Mouse (Mus musculus): ENCODE data around the gene Pan2. TPM values are rescaled to one million over a fixed set of nuclear protein-coding genes. Genes with fewer than 3 reads are reported as not detected.
"Not testable (repeated sequence)": the region's sequence is repeated elsewhere in the genome, so short reads cannot be mapped to it uniquely, and the experiment has no call there.

Pan2 gene
- polyA plus RNA-seq, 1 experiment from 2014 or later, result 26.1 TPM

DNA sequence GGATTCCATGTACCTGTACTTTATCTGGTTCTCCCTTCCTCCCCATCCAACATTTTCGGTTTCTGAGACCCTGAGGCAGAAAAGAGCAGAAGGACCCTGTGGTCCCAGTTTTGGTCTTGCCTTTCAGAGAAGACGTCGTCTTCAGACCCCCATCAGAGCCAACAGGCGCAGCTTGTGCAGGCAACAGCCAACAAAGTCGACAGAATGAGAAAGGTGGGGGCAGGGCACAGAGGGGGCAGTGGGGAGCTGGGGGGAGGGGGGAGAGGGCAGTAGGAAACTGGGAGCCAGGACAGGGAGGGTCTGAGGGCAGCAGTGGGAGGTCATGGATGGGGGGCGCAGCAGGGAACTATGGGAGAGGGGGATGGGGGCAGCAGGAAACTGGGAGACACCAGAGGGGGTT, 25.0 kb upstream of the Pan2 start:
- Histone ChIP-seq H3K4me1 (ENCODE audit: control insufficient read depth, insufficient read depth, low read length) (peaks cover 5% of the 10 kb centered on the region; the same call in 1 of the 2 replicates), H3K27me3 (ENCODE audit: control insufficient read depth, insufficient read depth, low read length) (no peaks in the 10 kb centered on the region), H3K4me2 (ENCODE audit: low read depth, low read length) (no peak overlapping the region), H3K4me3 (ENCODE audit: low read length) (no peak overlapping the region), H3K27ac (ENCODE audit: low read length) (no peak overlapping the region), H3K36me3 (ENCODE audit: control insufficient read depth, insufficient read depth) (peaks cover 33% of the 10 kb centered on the region), H3K9me3 (replicated peaks; ENCODE audit: control insufficient read depth, low read length) (no peaks in the 10 kb centered on the region), H3K9ac (ENCODE audit: low read length) (no peak overlapping the region)
- WGBS, result 66% methylated on average over 6 of the region's 6 CpGs
- no peak for ATAC-seq (replicated peaks; ENCODE audit: extremely low read depth, insufficient read depth, low FRiP score)

- no peak overlapping the region for H3K9ac ChIP-seq (ENCODE audit: low read length)
- H3K36me3 ChIP-seq (ENCODE audit: control insufficient read depth, insufficient read depth), result peaks cover 43% of the 10 kb centered on the region
- WGBS, result 80% methylated on average over 6 of the region's 6 CpGs
- H3K4me1 ChIP-seq (ENCODE audit: control insufficient read depth, insufficient read depth, low read length), result no peaks in the 10 kb centered on the region
- H3K27ac ChIP-seq (ENCODE audit: low read length), result no peak overlapping the region
- no peak overlapping the region for H3K4me3 ChIP-seq (ENCODE audit: low read length)
- H3K9me3 ChIP-seq (replicated peaks; ENCODE audit: control insufficient read depth, low read length), result no peaks in the 10 kb centered on the region
- H3K4me2 ChIP-seq (ENCODE audit: low read depth, low read length), result no peak overlapping the region
- H3K27me3 ChIP-seq (ENCODE audit: control insufficient read depth, insufficient read depth, low read length), result no peaks in the 10 kb centered on the region
- ATAC-seq (replicated peaks; ENCODE audit: extremely low read depth, insufficient read depth, low FRiP score), result no peak
Measured at GRCm38 (mm10) chr10:128280943-128281342, 22.2 kb upstream of the Pan2 start.

DNA sequence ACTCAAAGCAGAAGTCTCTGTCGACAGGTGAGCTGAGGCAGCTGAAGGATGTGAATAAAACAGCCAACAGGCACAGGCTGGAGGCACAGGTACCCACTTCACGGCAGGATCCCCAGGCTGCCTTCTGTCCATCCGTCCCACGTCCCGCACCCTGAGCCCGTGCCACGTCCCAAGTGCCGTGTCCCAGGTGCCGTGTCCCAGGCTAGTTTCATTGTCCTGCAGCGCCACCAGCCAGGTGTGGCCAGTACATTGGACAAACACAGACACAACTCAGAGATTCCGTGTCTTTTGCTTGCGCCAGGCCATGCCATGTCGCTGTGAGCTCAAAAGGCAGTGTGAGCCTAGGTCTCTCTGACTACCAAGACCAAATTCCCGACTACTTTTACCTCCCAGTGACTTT, 21.5 kb upstream of the Pan2 start:
- Histone ChIP-seq H3K9ac (ENCODE audit: low read length) (no peak overlapping the region), H3K4me2 (ENCODE audit: low read depth, low read length) (no peak overlapping the region), H3K36me3 (ENCODE audit: control insufficient read depth, insufficient read depth) (peaks cover 48% of the 10 kb centered on the region), H3K4me3 (ENCODE audit: low read length) (no peak overlapping the region), H3K9me3 (replicated peaks; ENCODE audit: control insufficient read depth, low read length) (no peaks in the 10 kb centered on the region), H3K27me3 (ENCODE audit: control insufficient read depth, insufficient read depth, low read length) (no peaks in the 10 kb centered on the region), H3K4me1 (ENCODE audit: control insufficient read depth, insufficient read depth, low read length) (no peaks in the 10 kb centered on the region), H3K27ac (ENCODE audit: low read length) (no peak overlapping the region)
- no peak for ATAC-seq (replicated peaks; ENCODE audit: extremely low read depth, insufficient read depth, low FRiP score)
- WGBS, result 88% methylated on average over 14 of the region's 14 CpGs

DNA sequence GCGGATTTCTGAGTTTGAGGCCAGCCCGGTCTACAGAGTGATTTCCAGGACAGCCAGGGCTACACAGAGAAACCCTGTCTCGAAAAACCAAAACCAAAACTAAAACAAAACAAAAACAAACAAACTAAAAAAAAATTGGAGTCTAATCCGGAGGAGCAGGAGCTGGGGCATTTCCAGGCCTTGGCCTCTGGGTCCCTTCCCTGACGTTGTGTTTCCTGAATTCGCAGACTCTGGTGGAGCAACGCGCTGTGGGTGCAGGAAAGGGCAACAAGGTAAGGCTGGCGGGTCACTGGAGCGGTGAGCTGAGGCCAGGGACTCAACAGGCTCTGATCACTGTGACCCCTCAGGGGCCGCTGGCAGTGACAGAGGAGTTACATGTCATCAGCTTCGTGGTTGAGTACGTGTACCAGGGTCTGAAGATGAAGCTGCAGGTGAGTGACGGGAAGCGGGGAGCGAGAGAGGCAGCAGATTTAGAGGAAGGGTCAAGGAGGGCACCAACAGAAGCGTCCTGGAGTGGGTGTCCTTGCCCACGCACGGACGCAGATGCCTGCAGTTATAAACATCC, 20.2 kb upstream of the Pan2 start:
- no peak overlapping the region for H3K27ac ChIP-seq (ENCODE audit: low read length)
- 84% methylated on average over 20 of the region's 20 CpGs for WGBS
- ATAC-seq (replicated peaks; ENCODE audit: extremely low read depth, insufficient read depth, low FRiP score), result no peak
- H3K9me3 ChIP-seq (replicated peaks; ENCODE audit: control insufficient read depth, low read length), result no peaks in the 10 kb centered on the region
- no peaks in the 10 kb centered on the region for H3K4me1 ChIP-seq (ENCODE audit: control insufficient read depth, insufficient read depth, low read length)
- no peak overlapping the region for H3K9ac ChIP-seq (ENCODE audit: low read length)
- no peaks in the 10 kb centered on the region for H3K27me3 ChIP-seq (ENCODE audit: control insufficient read depth, insufficient read depth, low read length)
- no peak overlapping the region for H3K4me2 ChIP-seq (ENCODE audit: low read depth, low read length)
- no peak overlapping the region for H3K4me3 ChIP-seq (ENCODE audit: low read length)
- H3K36me3 ChIP-seq (ENCODE audit: control insufficient read depth, insufficient read depth), result peaks cover 52% of the 10 kb centered on the region

DNA sequence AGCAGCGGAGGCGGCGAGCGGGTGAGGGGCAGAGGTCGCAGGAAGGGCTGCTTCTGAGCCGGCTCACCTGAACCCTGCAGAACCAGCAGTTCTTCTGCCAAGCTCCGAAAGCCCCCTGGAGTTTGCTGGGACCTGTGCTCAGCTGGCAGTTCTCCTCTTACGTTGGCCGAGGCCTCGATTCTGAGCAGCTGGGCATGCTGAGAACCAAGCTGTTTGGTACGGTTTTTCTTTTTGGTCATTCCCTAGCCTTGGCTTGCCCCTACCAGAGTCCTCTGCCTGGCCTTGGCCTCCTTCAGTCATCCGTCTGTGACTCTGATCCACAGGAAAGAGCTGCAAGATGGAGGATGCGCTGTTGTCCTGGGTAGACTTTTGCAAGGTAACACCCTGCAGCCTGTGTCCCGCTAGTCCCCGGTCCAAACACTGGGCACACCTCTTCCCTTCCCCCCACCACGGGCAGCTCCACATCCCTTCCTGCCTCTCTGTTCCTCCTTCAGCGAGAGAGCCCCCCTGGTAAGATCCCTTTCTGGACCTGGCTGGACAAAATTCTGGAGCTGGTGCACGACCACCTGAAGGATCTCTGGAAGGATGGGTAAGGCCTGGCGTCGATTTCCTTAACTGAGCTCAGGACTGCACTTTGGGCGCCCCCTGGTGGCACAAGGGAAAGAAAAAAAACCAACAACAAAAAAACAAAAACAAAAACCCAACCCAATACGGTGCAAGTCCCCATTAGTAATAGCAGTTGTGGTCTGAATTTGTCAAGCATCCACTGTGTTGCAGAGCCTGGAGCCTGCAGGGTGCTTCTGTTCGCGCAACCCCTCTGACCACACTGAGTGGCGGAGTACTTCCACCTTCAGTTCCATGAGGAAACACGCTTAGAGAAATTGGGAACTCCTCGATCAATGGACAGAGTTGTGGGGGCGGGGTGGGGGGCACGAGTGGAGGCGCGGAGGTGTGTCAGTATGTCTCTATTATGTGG, 19.2 kb upstream of the Pan2 start:
- no peak overlapping the region for H3K4me3 ChIP-seq (ENCODE audit: low read length)
- H3K4me1 ChIP-seq (ENCODE audit: control insufficient read depth, insufficient read depth, low read length), result no peaks in the 10 kb centered on the region
- no peak overlapping the region for H3K27ac ChIP-seq (ENCODE audit: low read length)
- no peak overlapping the region for H3K9ac ChIP-seq (ENCODE audit: low read length)
- ATAC-seq (replicated peaks; ENCODE audit: extremely low read depth, insufficient read depth, low FRiP score), result 0 out of 2 replicates have a peak, but pooled peaks have one; percentile 18
- peaks cover 50% of the 10 kb centered on the region for H3K36me3 ChIP-seq (ENCODE audit: control insufficient read depth, insufficient read depth)
- H3K4me2 ChIP-seq (ENCODE audit: low read depth, low read length), result no peak overlapping the region
- 62% methylated on average over 31 of the region's 31 CpGs for WGBS
- H3K27me3 ChIP-seq (ENCODE audit: control insufficient read depth, insufficient read depth, low read length), result no peaks in the 10 kb centered on the region
- H3K9me3 ChIP-seq (replicated peaks; ENCODE audit: control insufficient read depth, low read length), result no peaks in the 10 kb centered on the region

DNA sequence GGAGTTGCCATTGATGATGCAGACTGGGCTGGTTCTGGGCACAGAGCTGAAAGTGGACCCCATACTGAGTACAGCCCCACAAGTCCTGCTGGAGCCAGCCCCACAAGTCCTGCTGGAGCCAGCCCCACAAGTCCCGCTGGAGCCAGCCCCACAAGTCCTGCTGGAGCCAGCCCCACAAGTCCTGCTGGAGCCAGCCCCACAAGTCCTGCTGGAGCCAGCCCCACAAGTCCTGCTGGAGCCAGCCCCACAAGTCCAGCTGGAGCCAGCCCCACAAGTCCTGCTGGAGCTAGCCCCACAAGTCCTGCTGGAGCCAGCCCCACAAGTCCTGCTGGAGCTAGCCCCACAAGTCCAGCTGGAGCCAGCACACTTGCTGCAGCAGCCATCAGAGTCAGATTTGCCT, 12.5 kb upstream of the Pan2 start:
- H3K27ac ChIP-seq (ENCODE audit: low read length); H3K9me3 ChIP-seq (replicated peaks; ENCODE audit: control insufficient read depth, low read length); ATAC-seq (replicated peaks; ENCODE audit: extremely low read depth, insufficient read depth, low FRiP score); H3K4me1 ChIP-seq (ENCODE audit: control insufficient read depth, insufficient read depth, low read length); H3K9ac ChIP-seq (ENCODE audit: low read length); H3K27me3 ChIP-seq (ENCODE audit: control insufficient read depth, insufficient read depth, low read length); H3K4me3 ChIP-seq (ENCODE audit: low read length); H3K4me2 ChIP-seq (ENCODE audit: low read depth, low read length): not testable (repeated sequence)
- peaks cover 24% of the 10 kb centered on the region for H3K36me3 ChIP-seq (ENCODE audit: control insufficient read depth, insufficient read depth)
- 80% methylated on average over 1 of the region's 1 CpGs for WGBS

GRCm38 (mm10) chr10:128296370-128297090, 6.6 kb upstream of the Pan2 start:
- Histone ChIP-seq H3K9me3 (replicated peaks; ENCODE audit: control insufficient read depth, low read length) (no peaks in the 10 kb centered on the region), H3K4me2 (ENCODE audit: low read depth, low read length) (peak overlapping the region; percentile 41), H3K4me1 (ENCODE audit: control insufficient read depth, insufficient read depth, low read length) (peaks cover 17% of the 10 kb centered on the region), H3K9ac (ENCODE audit: low read length) (peak overlapping the region; percentile 28), H3K27me3 (ENCODE audit: control insufficient read depth, insufficient read depth, low read length) (no peaks in the 10 kb centered on the region), H3K36me3 (ENCODE audit: control insufficient read depth, insufficient read depth) (peaks cover 8% of the 10 kb centered on the region; the same call in 1 of the 2 replicates), H3K4me3 (ENCODE audit: low read length) (peak overlapping the region; percentile 25; the same call in 1 of the 2 replicates), H3K27ac (ENCODE audit: low read length) (peak overlapping the region; percentile 77; the same call in 1 of the 2 replicates)
- 70% methylated on average over 13 of the region's 13 CpGs for WGBS
- no peak for ATAC-seq (replicated peaks; ENCODE audit: extremely low read depth, insufficient read depth, low FRiP score)

DNA sequence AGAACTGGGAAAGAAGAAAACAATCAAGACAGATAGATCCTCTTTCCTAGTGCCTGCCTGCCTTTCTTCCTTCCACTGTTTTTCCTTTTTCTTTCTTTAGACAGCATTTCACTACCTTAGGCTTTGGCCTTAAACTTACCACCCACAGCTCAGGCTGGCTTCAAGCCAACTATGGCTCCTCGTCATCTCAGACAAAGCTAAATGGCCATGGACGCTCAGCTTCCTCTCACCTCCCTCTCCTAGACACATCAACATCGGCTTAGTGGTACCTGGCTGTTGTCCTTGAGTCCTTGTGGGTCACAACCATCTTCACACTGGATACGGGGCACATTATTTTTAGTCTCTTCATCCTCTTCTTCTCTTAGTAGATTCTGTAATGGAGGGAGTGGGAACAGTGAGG, 5.9 kb upstream of the Pan2 start:
- peak overlapping the region; percentile 77 for H3K27ac ChIP-seq (ENCODE audit: low read length)
- ATAC-seq (replicated peaks; ENCODE audit: extremely low read depth, insufficient read depth, low FRiP score), result peak; percentile 30; the same call in 1 of the 2 replicates
- WGBS, result 45% methylated on average over 4 of the region's 4 CpGs
- peak overlapping the region; percentile 41 for H3K4me2 ChIP-seq (ENCODE audit: low read depth, low read length)
- H3K9ac ChIP-seq (ENCODE audit: low read length), result peak overlapping the region; percentile 28
- peaks cover 5% of the 10 kb centered on the region; the same call in 1 of the 2 replicates for H3K36me3 ChIP-seq (ENCODE audit: control insufficient read depth, insufficient read depth)
- H3K27me3 ChIP-seq (ENCODE audit: control insufficient read depth, insufficient read depth, low read length), result no peaks in the 10 kb centered on the region
- peaks cover 18% of the 10 kb centered on the region for H3K4me1 ChIP-seq (ENCODE audit: control insufficient read depth, insufficient read depth, low read length)
- peak overlapping the region; percentile 25 for H3K4me3 ChIP-seq (ENCODE audit: low read length)
- no peaks in the 10 kb centered on the region for H3K9me3 ChIP-seq (replicated peaks; ENCODE audit: control insufficient read depth, low read length)

Data from heart, embryonic 16.5 days (tissue).